Mouse (Mus musculus) cerebellum, postnatal 4 days (tissue): ENCODE measurements around the gene Ptpn23.
"Not testable (repeated sequence)": the region's sequence is repeated elsewhere in the genome, so short reads cannot be mapped to it uniquely, and the experiment has no call there.

Experiments
- DNase-seq, 2 experiments: peaks; one replicate each; pipeline ENCODE4 v3.0.0; 2022; ENCODE audit warnings: low spot score in 2 of 2, mixed read lengths in 1 of 2

Ptpn23 gene

GRCm38 (mm10) chr9:110384369-110384929 is 23.6 kb downstream of the Ptpn23 start:
- no peak for DNase-seq

- DNase-seq, result no peak
These were observed 26.7 kb downstream of the Ptpn23 start for GRCm38 (mm10) chr9:110381292-110381691.

GRCm38 (mm10) chr9:110380662-110381061 is 27.4 kb downstream of the Ptpn23 start:
- no peak for DNase-seq

GRCm38 (mm10) chr9:110379361-110379760 is 28.7 kb downstream of the Ptpn23 start:
- no peak for DNase-seq

GRCm38 (mm10) chr9:110377655-110378054 is 30.4 kb downstream of the Ptpn23 start:
- DNase-seq, result not testable (repeated sequence)

- no peak for DNase-seq
These were observed 32.3 kb downstream of the Ptpn23 start for GRCm38 (mm10) chr9:110375668-110376067.

GRCm38 (mm10) chr9:110373871-110374270 is 34.1 kb downstream of the Ptpn23 start:
- no peak for DNase-seq

GRCm38 (mm10) chr9:110369860-110370259 is 38.2 kb downstream of the Ptpn23 start:
- no peak for DNase-seq

GRCm38 (mm10) chr9:110366746-110367145 is 41.3 kb downstream of the Ptpn23 start:
- no peak for DNase-seq

- DNase-seq, result no peak
These were observed 45.7 kb downstream of the Ptpn23 start for GRCm38 (mm10) chr9:110362337-110362736.

- no peak for DNase-seq
These were observed 46.7 kb downstream of the Ptpn23 start for GRCm38 (mm10) chr9:110361299-110361698.

- DNase-seq, result no peak
These were observed 49.7 kb downstream of the Ptpn23 start for GRCm38 (mm10) chr9:110358341-110358740.

- DNase-seq, result no peak
These were observed 55.9 kb downstream of the Ptpn23 start for GRCm38 (mm10) chr9:110351932-110352632.

- DNase-seq, result no peak
These were observed 56.7 kb downstream of the Ptpn23 start for GRCm38 (mm10) chr9:110351350-110351749.

- DNase-seq, result no peak
These were observed 57.4 kb downstream of the Ptpn23 start for GRCm38 (mm10) chr9:110350612-110351011.

GRCm38 (mm10) chr9:110350188-110350587 is 57.8 kb downstream of the Ptpn23 start:
- DNase-seq, result no peak

GRCm38 (mm10) chr9:110348899-110349298 is 59.1 kb downstream of the Ptpn23 start:
- DNase-seq, result no peak

- no peak for DNase-seq
These were observed 62.8 kb downstream of the Ptpn23 start for GRCm38 (mm10) chr9:110345057-110345739.

- DNase-seq, result no peak
These were observed 64.2 kb downstream of the Ptpn23 start for GRCm38 (mm10) chr9:110343805-110344204.

GRCm38 (mm10) chr9:110342008-110342407 is 66.0 kb downstream of the Ptpn23 start:
- DNase-seq, result no peak

GRCm38 (mm10) chr9:110340037-110340750 is 67.8 kb downstream of the Ptpn23 start:
- DNase-seq, result no peak
